Mouse (Mus musculus) spleen, postnatal 10 days (tissue): ENCODE data around the gene Cyp2b19.
"Not testable (repeated sequence)": the region's sequence is repeated elsewhere in the genome, so short reads cannot be mapped to it uniquely, and the experiment has no call there.

Experiments
- DNase-seq, 2 experiments: peaks; one replicate each; pipeline ENCODE4 v3.0.0; 2021 to 2022; ENCODE audit warnings: low spot score in 2 of 2

Gene Cyp2b19

GRCm38 (mm10) chr7:26756842-26757241 lies at the start of gene Cyp2b19:
Cyp2b19 (plus strand) TSS chr7:26757142.
- DNase-seq = no peak

GRCm38 (mm10) chr7:26711061-26711460 lies 45.9 kb upstream of the Cyp2b19 start:
- no peak for DNase-seq

- no peak for DNase-seq
Measured at GRCm38 (mm10) chr7:26738940-26739339, 18.0 kb upstream of the Cyp2b19 start.

- no peak for DNase-seq
Measured at GRCm38 (mm10) chr7:26743948-26744347, 13.0 kb upstream of the Cyp2b19 start.

- no peak for DNase-seq
Measured at GRCm38 (mm10) chr7:26745486-26745885, 11.5 kb upstream of the Cyp2b19 start.

GRCm38 (mm10) chr7:26767084-26767483 lies 10.1 kb downstream of the Cyp2b19 start:
- DNase-seq = no peak

- DNase-seq = no peak
Measured at GRCm38 (mm10) chr7:26769881-26770470, 13.0 kb downstream of the Cyp2b19 start.

- no peak for DNase-seq
Measured at GRCm38 (mm10) chr7:26772866-26773586, 16.1 kb downstream of the Cyp2b19 start.

- DNase-seq = no peak
Measured at GRCm38 (mm10) chr7:26775866-26776265, 18.9 kb downstream of the Cyp2b19 start.

GRCm38 (mm10) chr7:26777806-26778205 lies 20.9 kb downstream of the Cyp2b19 start:
- no peak for DNase-seq

- DNase-seq = no peak
Measured at GRCm38 (mm10) chr7:26778474-26778873, 21.5 kb downstream of the Cyp2b19 start.

- no peak for DNase-seq
Measured at GRCm38 (mm10) chr7:26779799-26780416, 23.0 kb downstream of the Cyp2b19 start.

GRCm38 (mm10) chr7:26780510-26780909 lies 23.6 kb downstream of the Cyp2b19 start:
- DNase-seq = no peak

GRCm38 (mm10) chr7:26780998-26781766 lies 24.2 kb downstream of the Cyp2b19 start:
- DNase-seq = no peak

GRCm38 (mm10) chr7:26781767-26782131 lies 24.8 kb downstream of the Cyp2b19 start:
- DNase-seq = no peak

GRCm38 (mm10) chr7:26783163-26783562 lies 26.2 kb downstream of the Cyp2b19 start:
- no peak for DNase-seq

GRCm38 (mm10) chr7:26786013-26786412 lies 29.1 kb downstream of the Cyp2b19 start:
- not testable (repeated sequence) for DNase-seq

GRCm38 (mm10) chr7:26789984-26790383 lies 33.0 kb downstream of the Cyp2b19 start:
- DNase-seq = no peak

- no peak for DNase-seq
Measured at GRCm38 (mm10) chr7:26800104-26800503, 43.2 kb downstream of the Cyp2b19 start.

GRCm38 (mm10) chr7:26800996-26801395 lies 44.1 kb downstream of the Cyp2b19 start:
- no peak for DNase-seq

GRCm38 (mm10) chr7:26808592-26808991 lies 51.6 kb downstream of the Cyp2b19 start, which contains the start of gene Cyp2g1:
Cyp2g1 (plus strand) TSS chr7:26808892.
- no peak for DNase-seq
